Mouse (Mus musculus) adrenal gland, postnatal 14 days (tissue): ENCODE measurements around the gene 5031439G07Rik. TPM values are rescaled to one million over a fixed set of nuclear protein-coding genes. Genes with fewer than 3 reads are reported as not detected.
"Not testable (repeated sequence)": the region's sequence is repeated elsewhere in the genome, so short reads cannot be mapped to it uniquely, and the experiment has no call there.

Experiments used
- DNase-seq: peaks from one replicate; pipeline ENCODE4 v3.0.0; 2021; ENCODE audit warnings: mixed read lengths
- long read RNA-seq, 2 experiments: library from polyadenylated mRNA; stranded (forward); transcript quantifications; one replicate each; pipeline ENCODE4 v2.0.0; 2021
- total RNA-seq: library from RNA; stranded (reverse); gene quantifications from 2 replicates; pipeline ENCODE4 v1.2.3, GENCODE M21; 2021

Gene 5031439G07Rik
- 24.9 and 32.2 TPM in 2 replicates for total RNA-seq
- long read RNA-seq, experiment 1, full-length matches to known transcripts, result 44 of 57 reads
- long read RNA-seq, experiment 1, partial matches to known transcripts, result 2 of 57 reads
- long read RNA-seq, experiment 1, other reads (novel, unspliced or antisense), result 11 of 57 reads
- long read RNA-seq, experiment 2, full-length matches to known transcripts, result 26 of 40 reads
- long read RNA-seq, experiment 2, partial matches to known transcripts, result 7 of 40 reads
- long read RNA-seq, experiment 2, other reads (novel, unspliced or antisense), result 7 of 40 reads

DNA sequence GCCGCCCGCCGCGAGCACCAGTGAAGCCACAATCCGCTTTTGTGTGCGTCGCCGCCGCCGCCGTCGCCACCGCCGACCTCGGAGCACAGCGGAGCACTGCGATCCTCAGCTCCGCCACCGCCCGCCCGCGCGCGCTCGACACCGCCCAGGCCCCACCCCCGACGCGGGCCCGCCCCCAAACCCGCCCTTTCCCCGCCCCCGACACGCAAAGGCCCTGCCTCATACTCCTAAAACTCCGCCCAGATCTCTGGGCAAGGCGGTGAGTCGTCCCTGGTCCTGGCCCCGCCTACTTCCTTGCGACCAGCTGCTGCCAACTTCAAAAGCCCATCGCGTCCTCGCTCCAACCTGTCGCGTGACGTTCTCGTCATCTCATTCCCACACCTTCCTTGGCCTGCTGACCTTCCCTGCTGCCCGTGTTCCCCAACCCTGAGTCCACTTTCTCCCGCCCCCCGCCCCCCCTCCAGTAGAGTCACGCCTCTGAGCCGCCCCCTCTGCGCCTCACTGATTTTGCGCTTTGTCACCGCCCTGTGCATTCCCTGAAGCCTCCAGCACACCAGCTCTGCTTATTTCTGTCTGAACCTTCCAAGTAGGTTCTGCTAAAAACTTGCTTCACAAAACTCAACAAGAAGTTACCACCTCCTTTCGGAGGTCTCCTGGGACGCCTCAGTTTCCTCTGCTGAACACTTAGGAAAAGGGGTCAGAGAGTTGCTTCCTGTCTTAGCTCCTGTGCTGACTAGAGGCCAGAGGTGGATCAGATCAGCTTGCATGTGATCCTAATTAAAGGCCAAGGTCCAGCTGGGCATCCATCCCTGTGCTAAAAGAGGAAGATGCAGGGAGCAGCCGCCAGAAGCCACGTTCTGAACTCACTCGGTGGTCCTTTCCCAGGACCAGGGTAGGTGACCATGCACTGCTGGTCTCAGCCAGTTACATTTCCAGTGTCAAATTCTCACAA is at the start of gene 5031439G07Rik:
Gene 5031439G07Rik, minus strand, starts transcription at position 678 of the 952 bp plus-strand sequence.
- peak; percentile 95 for DNase-seq

DNA sequence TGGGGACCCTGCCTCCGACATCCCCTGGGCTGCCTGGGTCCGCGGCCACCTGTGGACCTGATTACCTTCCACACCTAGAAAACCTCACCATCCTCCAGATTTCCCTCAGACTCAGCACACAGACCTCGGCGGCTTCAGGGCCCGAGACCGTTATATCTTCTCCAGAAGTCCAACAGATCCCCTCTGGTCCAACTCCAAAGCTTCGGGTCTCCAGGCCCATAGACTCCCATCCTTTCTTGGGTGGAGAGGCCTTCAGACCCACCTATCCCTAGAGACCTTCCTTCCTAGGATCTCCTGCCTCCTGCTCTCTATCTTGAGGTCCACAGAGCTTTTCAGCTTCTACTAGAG is 49.0 kb upstream of the 5031439G07Rik start:
- peak; percentile 12 for DNase-seq

DNA sequence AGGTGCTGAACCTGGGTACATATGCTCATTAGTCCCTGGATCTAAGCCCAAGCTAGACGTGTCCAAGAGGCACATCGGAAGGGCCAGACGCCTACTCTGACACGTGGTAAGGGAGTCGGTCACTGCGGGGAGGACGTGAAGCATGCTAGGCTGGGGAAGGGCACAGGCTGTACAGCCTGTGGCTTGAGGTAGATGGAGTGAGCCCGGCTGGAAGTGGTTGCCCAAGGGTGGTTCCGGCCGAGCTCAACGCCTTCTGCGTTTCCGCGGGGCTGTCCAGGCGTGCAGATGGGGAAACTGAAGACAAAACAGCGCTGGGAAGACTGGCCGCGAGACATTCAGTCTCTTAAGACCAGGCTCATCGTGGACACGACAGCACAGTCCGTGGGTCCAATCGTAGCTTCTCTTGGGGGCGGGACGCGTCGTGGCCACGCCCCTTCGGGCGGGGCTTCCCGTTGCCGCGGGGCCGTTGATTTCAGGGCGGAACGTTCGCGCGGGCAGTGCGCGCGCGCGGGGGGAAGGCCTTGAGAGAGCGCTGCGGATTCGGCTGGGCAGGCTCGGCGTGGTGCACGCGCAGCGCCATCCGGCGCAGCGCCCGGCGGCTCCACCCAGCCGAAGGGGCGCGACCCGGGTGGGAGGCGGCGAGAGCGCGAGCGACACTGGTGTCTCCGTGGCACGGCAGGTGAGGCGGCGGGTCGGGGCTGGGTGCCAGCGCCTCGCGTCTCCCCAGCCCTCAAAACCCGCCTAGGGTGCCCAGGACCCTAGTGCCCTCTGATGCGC is 48.4 kb upstream of the 5031439G07Rik start:
- peak; percentile 98 for DNase-seq

DNA sequence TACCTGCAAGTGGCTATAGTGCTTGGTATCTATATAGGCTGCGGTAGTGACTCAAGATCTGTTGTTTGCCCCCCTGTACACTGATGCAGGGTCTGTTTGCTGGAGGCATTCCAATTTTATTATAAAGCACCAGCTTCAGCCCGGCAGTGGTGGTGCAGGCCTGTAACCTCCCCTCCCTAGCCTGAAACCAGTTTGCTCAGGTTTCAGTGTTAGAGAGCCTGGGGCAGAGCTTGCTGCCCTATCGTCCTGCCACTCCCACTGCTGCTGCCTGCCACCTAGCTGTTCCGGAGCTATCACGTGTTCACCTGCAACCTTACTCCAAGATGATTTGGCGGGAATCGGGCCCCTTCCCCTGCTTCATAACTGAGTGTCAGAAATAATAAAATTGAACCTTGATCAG is 45.6 kb upstream of the 5031439G07Rik start:
- DNase-seq, result not testable (repeated sequence)

DNA sequence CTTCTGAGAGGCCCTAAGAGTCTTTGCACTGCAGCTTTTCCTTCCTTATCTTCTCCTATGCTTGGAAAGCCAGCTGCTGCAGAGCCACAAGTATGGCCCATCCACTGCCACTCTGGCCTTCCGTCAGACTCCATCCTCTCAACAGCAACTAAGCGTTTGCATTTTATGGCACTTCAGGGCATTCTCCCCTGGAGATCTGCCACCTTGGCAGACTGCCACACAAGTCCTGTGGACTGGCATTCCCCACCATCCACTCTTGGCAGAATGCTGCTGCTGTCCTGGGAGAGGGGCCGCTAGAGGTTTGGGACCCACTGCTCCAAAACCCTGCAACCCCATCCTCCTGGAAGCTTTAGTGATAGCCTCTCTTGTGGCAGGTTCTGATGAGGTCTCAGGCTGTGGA is 43.5 kb upstream of the 5031439G07Rik start:
- peak; percentile 32 for DNase-seq

DNA sequence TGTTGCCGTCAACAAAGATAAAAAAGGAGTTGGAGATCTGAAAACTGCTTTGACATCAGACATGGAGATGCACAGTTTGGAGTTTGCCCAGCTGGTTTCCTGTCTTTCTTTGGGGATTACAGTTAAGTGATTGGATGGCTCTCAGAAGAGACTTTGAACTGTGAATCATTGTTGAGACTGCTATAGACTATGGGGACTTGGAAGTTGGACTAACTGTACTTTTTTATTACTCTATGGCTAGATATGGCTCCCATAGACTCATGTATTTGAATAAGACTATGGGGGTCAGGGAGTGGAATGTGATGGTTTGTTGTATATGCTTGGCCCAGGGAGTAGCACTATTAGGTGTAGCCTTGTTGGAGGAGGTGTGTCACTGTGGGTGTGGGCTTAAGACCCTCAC is 42.3 kb upstream of the 5031439G07Rik start:
- DNase-seq, result not testable (repeated sequence)

DNA sequence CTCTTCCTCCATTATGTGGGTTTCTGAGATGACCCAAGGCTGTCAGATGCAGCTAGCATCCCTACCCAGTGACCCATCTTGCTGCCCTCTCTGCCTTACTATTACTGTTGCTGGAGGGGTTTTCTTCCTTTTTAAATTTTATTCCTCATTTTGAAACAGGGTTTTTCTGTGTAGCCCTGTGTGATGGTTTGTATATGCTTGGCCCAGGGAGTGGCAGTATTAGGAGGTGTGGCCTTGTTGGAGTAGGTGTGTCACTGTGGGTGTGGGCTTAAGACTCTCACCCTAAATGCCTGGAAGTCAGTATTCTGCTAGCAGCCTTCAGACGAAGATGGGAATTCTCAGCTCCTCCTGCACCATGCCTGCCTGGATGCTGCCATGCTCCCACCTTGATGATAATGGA is 40.3 kb upstream of the 5031439G07Rik start, which contains the start of gene Fam118a:
Gene Fam118a, plus strand, starts transcription at position 301 of the 400 bp plus-strand sequence.
- DNase-seq, result not testable (repeated sequence)

DNA sequence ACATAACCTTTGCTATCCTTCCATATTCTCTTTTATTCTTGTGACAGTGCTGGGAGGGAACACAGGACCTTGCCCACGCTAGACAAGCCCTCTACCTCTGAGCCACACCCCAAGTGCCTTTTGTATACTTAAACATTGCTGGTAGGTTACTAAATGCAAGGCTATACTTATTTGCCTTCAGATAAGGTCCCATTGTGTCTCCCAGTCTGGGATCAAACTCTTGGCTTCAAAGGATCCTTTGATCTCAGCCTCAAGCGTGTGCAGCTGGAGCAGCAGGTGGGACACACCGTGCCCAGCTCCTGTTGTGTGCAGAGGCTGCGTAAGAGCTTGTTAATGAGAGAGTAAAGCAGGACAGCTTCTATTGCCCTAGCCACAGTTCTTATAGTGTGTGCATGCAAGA is 39.4 kb upstream of the 5031439G07Rik start:
- DNase-seq, result no peak

DNA sequence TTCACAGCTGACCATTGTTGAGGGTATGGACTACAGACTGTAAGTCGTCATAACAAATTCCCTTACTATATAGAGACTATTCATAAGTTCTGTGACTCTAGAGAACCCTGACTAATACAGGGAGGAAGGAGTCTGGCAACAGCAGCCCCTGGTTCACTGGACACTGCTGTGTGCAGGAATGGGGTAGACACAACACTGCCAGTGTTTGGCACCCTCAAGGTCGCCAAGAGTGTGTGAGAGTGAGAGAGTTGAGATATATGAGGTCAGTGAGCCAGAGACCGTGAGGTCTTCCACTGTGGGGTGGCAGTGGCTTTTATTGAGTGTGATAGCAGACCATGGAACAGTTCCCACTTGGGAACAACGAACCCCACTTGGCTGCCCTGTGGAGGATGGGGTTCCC is 37.8 kb upstream of the 5031439G07Rik start:
- DNase-seq, result no peak

DNA sequence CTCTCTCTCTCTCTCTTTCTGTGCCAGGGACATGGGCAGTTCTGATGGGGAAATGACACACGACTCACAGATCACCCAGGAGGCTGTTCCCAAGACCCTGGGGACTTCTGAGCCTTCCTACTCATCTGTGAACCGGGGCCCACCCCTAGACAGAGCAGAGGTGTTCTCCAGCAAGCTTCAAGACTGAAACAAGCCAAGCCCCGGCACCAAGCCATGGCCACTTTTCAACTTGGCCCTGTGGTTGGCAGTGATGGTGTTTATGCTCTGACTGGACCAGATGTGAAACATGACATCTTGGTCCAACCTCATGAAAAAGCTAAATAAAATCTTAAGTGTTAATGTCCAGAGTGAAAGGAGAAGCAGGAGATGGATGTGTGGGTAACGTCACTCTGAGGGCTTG is 33.9 kb upstream of the 5031439G07Rik start:
- no peak for DNase-seq

DNA sequence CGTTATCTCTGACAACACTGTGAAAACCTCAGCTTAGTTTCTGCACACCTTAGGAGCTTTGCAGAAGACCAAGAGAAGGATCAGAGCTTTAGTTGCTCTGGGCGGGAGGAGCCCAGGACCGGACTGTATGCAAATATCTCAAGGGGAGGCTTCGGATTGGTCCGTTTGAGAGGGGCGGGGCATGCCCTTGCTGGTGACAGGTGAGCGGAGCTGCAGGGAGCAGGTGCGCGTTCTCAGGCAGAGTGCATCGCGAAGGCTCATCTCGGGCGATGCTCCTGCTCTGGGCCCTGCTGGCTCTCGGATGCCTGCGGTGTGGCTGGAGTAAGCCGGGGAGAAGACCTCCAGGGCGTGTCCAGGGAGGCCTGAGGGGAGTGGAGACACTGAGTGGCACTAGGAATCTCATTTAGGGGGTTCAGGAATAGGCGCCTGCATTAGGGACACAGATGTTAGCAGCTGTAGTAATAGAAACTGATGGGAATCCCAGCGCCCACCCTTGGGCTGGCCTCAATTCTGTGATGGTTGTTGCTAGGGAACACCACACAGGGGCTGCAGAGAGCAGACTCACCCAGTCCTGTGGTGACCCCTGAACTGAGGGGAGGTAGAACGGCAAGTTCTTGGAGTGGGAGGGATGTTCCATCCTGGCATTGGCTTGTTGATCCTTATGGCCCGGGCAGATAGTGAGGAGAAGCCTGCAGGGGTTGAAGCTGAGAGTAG is 28.8 kb upstream of the 5031439G07Rik start, which contains the start of gene Upk3a:
Gene Upk3a, plus strand, starts transcription at position 191 of the 714 bp plus-strand sequence.
- DNase-seq, result peak; percentile 28

DNA sequence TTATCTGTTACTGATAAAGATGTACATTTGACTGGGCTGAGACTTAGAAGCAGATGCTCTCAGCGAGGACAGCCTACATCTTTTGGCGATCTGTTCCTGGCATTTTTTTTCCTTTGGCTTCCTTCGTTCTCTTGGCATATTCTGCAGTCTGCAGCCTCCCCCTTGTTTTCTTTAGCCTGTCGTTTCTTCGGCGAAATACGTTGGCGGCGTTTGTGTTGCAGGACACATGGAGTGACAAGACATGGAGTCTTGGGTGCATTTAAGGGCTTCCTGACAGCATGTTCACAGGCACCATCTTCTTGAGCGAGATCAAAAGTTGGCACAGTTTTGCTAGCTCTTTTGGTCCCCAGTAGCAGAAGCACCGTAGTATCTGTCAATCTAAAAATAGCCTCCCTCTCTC is 27.4 kb upstream of the 5031439G07Rik start:
- DNase-seq, result no peak

DNA sequence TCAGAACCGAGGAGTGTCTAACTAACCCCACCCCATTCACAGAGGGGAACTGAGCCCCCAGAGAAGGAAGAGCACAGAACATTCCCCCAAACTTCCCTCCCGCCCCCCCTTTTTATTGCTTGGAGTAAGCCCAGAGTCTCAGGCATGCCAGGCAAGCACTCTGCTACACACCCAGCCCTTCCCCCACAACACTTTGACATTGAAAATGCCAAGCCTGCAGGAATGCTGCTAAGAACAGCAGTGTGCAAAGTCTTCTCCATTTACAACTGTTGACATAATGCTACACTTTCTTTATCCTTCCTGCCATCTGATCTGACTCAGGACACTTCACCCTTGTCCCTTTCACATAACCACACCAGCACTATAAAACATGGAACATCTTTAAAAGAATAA is 24.3 kb upstream of the 5031439G07Rik start:
- DNase-seq, result peak; percentile 44

DNA sequence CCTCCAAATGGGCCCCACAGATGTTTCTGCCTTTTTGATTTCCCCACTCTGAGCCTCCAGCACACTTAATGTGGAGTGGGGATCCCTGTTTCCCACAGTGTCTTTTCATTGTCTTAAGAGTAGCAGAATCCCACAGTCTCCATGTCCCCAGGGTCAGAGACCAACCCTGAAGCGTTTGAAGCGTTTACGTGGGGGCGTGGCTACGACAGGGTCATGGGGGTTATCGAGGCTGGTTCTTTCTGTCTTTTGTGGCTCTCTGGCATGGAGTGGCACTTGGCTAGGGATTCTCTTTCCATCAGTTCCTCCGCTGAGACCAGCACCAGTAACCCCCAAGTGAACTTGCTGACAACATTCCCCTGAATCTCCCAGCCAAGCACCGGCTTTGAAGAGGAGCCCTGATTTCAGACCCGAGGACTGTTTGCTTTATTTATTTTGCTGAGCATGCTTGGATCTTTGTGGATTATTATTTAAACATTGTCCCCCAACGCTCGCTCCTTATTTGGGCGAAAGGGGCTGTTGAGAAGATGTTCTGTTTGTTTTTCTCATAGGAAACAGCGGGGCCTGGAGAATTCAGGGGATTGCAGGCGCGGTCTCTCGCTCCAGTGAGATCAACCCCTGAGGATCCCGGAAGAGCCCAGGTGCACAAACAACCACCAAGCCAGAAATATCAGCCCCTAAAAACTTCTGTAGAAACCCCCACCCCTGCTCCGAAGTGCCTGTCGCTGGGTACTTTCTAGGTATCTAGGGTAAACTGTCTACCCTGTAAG is 23.7 kb upstream of the 5031439G07Rik start:
- no peak for DNase-seq

DNA sequence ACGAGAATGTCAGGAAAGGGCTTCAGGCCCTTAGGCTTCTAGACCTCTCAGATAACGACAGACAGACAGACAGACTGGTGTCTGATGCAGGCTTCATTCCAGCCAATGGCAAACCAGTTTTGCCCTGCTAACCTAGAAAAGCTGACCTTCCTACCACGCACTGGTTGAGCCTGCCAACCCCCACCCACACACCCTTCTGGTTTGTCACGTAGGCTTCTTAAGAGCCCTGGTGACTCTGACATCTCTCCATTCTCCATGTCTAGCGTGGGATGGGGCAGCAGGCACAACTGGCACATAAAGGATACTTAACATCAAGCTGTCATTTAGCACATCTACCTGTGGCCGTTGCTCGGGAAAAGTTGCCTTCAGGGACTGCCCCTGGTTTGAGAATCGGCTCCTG is 21.3 kb upstream of the 5031439G07Rik start:
- no peak for DNase-seq

DNA sequence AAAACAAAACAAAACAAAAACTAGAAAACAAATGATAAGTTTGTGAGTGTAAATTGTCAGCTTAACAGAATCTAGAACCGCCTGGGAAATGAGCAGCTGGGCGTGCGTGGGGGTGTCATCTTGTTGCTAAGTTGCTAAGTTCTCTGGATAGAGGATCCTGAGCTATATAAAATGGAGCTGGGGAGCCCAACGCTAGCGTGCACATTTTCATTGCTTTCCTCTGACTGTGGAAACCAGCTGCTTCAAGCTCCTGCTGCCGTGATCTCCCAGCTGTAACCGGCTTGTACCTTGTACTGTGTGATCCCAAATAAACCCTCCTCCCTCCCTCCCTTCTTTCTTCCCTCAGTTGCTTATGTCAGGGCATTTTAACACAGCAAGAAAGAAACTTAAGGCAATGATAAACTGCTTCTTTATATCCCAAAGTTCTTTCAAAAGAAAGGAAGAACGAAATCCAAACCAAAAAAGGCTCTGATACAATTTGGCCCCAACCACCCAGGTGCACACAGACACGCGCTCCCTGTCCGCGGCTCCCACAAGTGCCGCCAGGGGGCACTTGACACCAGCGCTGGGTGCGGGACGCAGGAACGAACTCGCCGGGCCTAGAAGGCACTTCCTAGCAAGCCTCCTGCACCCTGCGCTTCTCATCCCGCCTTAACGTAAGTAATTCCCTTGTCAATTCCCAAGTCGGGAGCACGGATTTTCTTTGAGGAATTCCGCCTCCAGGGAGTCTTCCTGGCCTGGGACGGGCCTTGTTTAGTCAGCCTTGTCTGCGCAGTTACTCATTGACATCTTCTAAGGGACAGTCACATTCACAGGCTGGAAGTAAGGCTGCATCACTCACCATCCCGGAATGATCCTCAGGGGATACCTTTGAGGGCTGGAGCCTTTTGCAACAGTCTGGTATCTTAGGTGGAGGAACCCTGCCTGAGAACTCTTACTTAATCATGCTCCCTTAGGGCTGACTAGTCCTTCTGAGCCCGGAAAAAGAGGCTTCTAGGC is 12.9 kb upstream of the 5031439G07Rik start:
- peak; percentile 87 for DNase-seq

DNA sequence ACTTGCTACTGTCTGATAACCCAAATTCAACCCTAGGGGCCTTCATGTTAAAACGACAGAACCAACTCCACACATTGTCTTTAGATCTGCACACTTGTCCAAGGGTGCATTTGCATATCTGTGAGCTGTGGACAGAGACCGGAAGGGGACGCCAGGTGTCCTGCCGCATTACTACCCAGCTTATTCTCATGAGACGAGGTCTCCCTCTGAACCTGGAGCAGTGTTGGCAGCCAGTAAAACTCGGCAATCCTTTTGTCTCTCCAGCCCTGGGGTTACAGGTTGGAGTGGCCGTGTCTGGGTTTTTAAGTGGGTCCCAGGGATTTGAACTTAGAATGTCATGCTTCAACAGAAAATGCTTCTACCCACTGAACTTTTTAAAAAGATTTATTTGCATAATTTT is 11.6 kb upstream of the 5031439G07Rik start:
- no peak for DNase-seq

DNA sequence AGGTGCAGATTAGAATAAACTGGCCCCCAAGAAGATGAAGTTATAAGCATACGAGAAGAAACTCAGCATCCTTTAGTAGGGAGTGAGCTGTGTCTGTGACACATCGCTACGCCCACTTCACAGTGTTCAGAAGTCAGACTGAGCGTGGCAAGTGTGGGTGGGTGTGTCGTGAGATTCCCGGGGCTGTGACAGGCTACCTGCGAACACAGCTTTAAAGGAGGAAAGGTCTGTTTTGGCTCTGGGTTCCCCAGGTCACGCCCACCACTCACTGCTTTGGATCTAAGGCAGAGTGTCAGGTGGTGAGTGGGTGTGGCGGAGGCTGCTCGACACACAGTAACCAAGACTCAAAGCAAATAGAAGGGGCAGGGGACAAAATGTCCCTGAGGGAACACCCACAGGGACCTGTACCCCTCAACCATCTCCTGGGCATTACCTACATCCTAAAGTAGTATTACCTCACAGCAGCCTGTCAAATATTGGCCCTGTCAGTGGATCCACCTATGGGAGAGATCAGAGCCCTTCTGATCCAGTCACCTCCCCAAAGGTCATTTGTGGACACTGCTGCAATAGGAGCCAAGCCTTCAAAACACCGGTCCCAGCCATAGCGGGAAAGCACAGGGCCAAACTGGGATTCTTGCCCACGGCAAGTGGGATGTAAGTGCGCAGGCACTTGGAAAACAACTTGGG is 9.6 kb upstream of the 5031439G07Rik start:
- DNase-seq, result no peak

DNA sequence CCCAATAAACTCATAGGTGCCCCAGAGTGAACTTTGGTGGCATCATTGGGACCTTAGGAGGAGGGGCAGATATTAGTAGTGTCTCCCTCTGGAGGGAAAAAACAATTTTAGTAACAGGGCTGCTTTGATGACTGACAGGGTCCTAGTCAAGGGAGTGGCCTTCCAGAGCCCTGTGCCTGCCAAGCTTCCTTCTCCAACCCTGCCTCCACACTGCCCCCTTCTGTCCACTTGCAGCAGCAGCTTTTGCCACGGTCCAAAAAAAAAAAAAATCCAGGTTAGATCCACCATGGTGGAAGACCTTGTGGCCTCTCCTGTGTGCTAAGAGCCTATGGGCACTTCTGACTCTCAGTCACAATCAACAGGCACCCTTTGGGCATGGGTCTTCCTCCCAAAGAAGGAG is 7.6 kb upstream of the 5031439G07Rik start:
- DNase-seq, result peak; percentile 90
